Mouse (Mus musculus): ENCODE measurements at regions not wholly inside any gene's neighbourhood (a gene's known extent, or its start where the extent isn't known, plus 50 kb on each side); places are given as distances from the start of the nearest gene placed in this dataset.
A peak's percentile ranks its signal among the peaks of the same experiment; 100 is the strongest.

- intact Hi-C loops (cut with DNase I) = no loop called here
- DNase-seq (ENCODE audit: extremely low spot score in 1 of 2, low spot score in 2 of 2) = no peak
Observed at GRCm38 (mm10) chr12:26146336-26146735, 268.7 kb downstream of the Rnf144a start.

- intact Hi-C loops (cut with DNase I) = no loop called here
- no peak for DNase-seq (ENCODE audit: extremely low spot score in 1 of 2, low spot score in 2 of 2)
Observed at GRCm38 (mm10) chr12:26145085-26145714, 269.9 kb downstream of the Rnf144a start.

- no peak for DNase-seq (ENCODE audit: extremely low spot score in 1 of 2, low spot score in 2 of 2)
- intact Hi-C loops (cut with DNase I) = no loop called here
Observed at GRCm38 (mm10) chr12:26144616-26145015, 270.4 kb downstream of the Rnf144a start.

GRCm38 (mm10) chr12:26143411-26143810 is 271.6 kb downstream of the Rnf144a start:
- no peak for DNase-seq (ENCODE audit: extremely low spot score in 1 of 2, low spot score in 2 of 2)
- intact Hi-C loops (cut with DNase I) = no loop called here

- peak in 1 of 2 experiments; percentile 57 for DNase-seq (ENCODE audit: extremely low spot score in 1 of 2, low spot score in 2 of 2)
- intact Hi-C loops (cut with DNase I) = no loop called here
Observed at GRCm38 (mm10) chr12:26130811-26131210, 284.2 kb downstream of the Rnf144a start.

- DNase-seq (ENCODE audit: extremely low spot score in 1 of 2, low spot score in 2 of 2) = no peak
- intact Hi-C loops (cut with DNase I) = no loop called here
Observed at GRCm38 (mm10) chr12:26130011-26130410, 285.0 kb downstream of the Rnf144a start.

GRCm38 (mm10) chr12:26129511-26129910 is 285.5 kb downstream of the Rnf144a start:
- DNase-seq (ENCODE audit: extremely low spot score in 1 of 2, low spot score in 2 of 2) = no peak
- intact Hi-C loops (cut with DNase I) = no loop called here

GRCm38 (mm10) chr12:26128851-26129250 is 286.2 kb downstream of the Rnf144a start:
- DNase-seq (ENCODE audit: extremely low spot score in 1 of 2, low spot score in 2 of 2) = no peak
- intact Hi-C loops (cut with DNase I) = no loop called here

GRCm38 (mm10) chr12:26126260-26126659 is 288.8 kb downstream of the Rnf144a start:
- DNase-seq (ENCODE audit: extremely low spot score in 1 of 2, low spot score in 2 of 2) = no peak

GRCm38 (mm10) chr12:26124211-26124610 is 290.8 kb downstream of the Rnf144a start:
- intact Hi-C loops (cut with DNase I) = no loop called here
- no peak for DNase-seq (ENCODE audit: extremely low spot score in 1 of 2, low spot score in 2 of 2)

More at GRCm38 (mm10) chr12:26126260-26126659, 288.8 kb downstream of the Rnf144a start:
- intact Hi-C loops (cut with DNase I) = no loop called here

- DNase-seq (ENCODE audit: extremely low spot score in 1 of 2, low spot score in 2 of 2) = no peak
- intact Hi-C loops (cut with DNase I) = no loop called here
Observed at GRCm38 (mm10) chr12:26115339-26115912, 299.6 kb downstream of the Rnf144a start.

GRCm38 (mm10) chr12:26112166-26113019 is 302.7 kb downstream of the Rnf144a start:
- DNase-seq (ENCODE audit: extremely low spot score in 1 of 2, low spot score in 2 of 2) = peak in 1 of 2 experiments; percentile 72
- intact Hi-C loops (cut with DNase I) = no loop called here

- intact Hi-C loops (cut with DNase I) = no loop called here
- no peak for DNase-seq (ENCODE audit: extremely low spot score in 1 of 2, low spot score in 2 of 2)
Observed at GRCm38 (mm10) chr12:26109866-26110265, 305.2 kb downstream of the Rnf144a start.

GRCm38 (mm10) chr12:26104372-26104771 is 310.7 kb downstream of the Rnf144a start:
- no peak for DNase-seq (ENCODE audit: extremely low spot score in 1 of 2, low spot score in 2 of 2)
- intact Hi-C loops (cut with DNase I) = no loop called here

- DNase-seq (ENCODE audit: extremely low spot score in 1 of 2, low spot score in 2 of 2) = no peak
- intact Hi-C loops (cut with DNase I) = no loop called here
Observed at GRCm38 (mm10) chr12:26102384-26102783, 312.7 kb downstream of the Rnf144a start.

- no peak for DNase-seq (ENCODE audit: extremely low spot score in 1 of 2, low spot score in 2 of 2)
- intact Hi-C loops (cut with DNase I) = no loop called here
Observed at GRCm38 (mm10) chr12:26100140-26100539, 314.9 kb downstream of the Rnf144a start.

- DNase-seq (ENCODE audit: extremely low spot score in 1 of 2, low spot score in 2 of 2) = no peak
Observed at GRCm38 (mm10) chr12:26099176-26099575, 315.9 kb downstream of the Rnf144a start.

GRCm38 (mm10) chr12:26092311-26092710 is 322.7 kb downstream of the Rnf144a start:
- intact Hi-C loops (cut with DNase I) = no loop called here
- DNase-seq (ENCODE audit: extremely low spot score in 1 of 2, low spot score in 2 of 2) = no peak

More at GRCm38 (mm10) chr12:26099176-26099575, 315.9 kb downstream of the Rnf144a start:
- intact Hi-C loops (cut with DNase I) = no loop called here

- intact Hi-C loops (cut with DNase I) = no loop called here
- DNase-seq (ENCODE audit: extremely low spot score in 1 of 2, low spot score in 2 of 2) = no peak
Observed at GRCm38 (mm10) chr12:26091865-26092264, 323.2 kb downstream of the Rnf144a start.

- no peak for DNase-seq (ENCODE audit: extremely low spot score in 1 of 2, low spot score in 2 of 2)
- intact Hi-C loops (cut with DNase I) = loop anchor here (5.0 kb wide), 1 partner anchor 996 kb away; no protein-coding TSS in a partner anchor
Observed at GRCm38 (mm10) chr12:26088389-26088788, 326.7 kb downstream of the Rnf144a start.
